Mouse (Mus musculus) left cerebral cortex, adult 6 months (tissue): ENCODE measurements around the gene Armh3. TPM values are rescaled to one million over a fixed set of nuclear protein-coding genes. Genes with fewer than 3 reads are reported as not detected.

Experiments
- long read RNA-seq, 2 experiments: library from polyadenylated mRNA; unstranded; transcript quantifications; one replicate each; pipeline ENCODE4 v2.0.0; 2019 to 2020
- polyA plus RNA-seq: library from polyadenylated mRNA; unstranded; fragments of <200 nt; fragmentation: Nextera tagmentation; gene quantifications from 2 replicates; pipeline ENCODE4 v1.2.3, GENCODE M21; 2021

Armh3 gene
- polyA plus RNA-seq: 8.4 and 13.1 TPM in 2 replicates
- long read RNA-seq, experiment 1, transcript Armh3-201 (26 exons, 3,676 nt): major isoform, 37 of 63 reads
- long read RNA-seq, experiment 1, partial matches to known transcripts: 12 of 63 reads
- long read RNA-seq, experiment 1, other reads (novel, unspliced or antisense): 13 of 63 reads
- long read RNA-seq, experiment 2, partial matches to known transcripts: 2 of 3 reads
- long read RNA-seq, experiment 2, other reads (novel, unspliced or antisense): 1 of 3 reads

GRCm38 (mm10) chr19:45997785-45998693, at the start of gene Armh3:
Gene Armh3, minus strand, starts transcription at chr19:45998488.

GRCm38 (mm10) chr19:46044993-46045695, 46.9 kb upstream of the Armh3 start, which contains the start of gene Ldb1:
Gene Ldb1, minus strand, starts transcription at chr19:46045214.

GRCm38 (mm10) chr19:46044271-46044992, 46.1 kb upstream of the Armh3 start, which contains the start of gene Pprc1:
Gene Pprc1, plus strand, starts transcription at chr19:46044886.

GRCm38 (mm10) chr19:46003371-46004226, 5.3 kb upstream of the Armh3 start, which contains the start of gene Hps6:
Gene Hps6, plus strand, starts transcription at chr19:46003508.

GRCm38 (mm10) chr19:45815831-45816405, 182.4 kb downstream of the Armh3 start, which contains the start of gene Kcnip2:
Gene Kcnip2, minus strand, starts transcription at chr19:45816061.

GRCm38 (mm10) chr19:45783181-45783932, 214.9 kb downstream of the Armh3 start, which contains the start of gene Mgea5:
Gene Mgea5, minus strand, starts transcription at chr19:45783837.

Other genes starting within 250 kb of the Armh3 start
- 4.1 and 4.3 TPM in 2 replicates for gene Npm3, start 248.9 kb downstream of the Armh3 start, polyA plus RNA-seq
- gene Mgea5, start 214.7 kb downstream of the Armh3 start, polyA plus RNA-seq: 22.4 and 34.7 TPM in 2 replicates
- gene Kcnip2, start 182.4 kb downstream of the Armh3 start, polyA plus RNA-seq: 25.3 and 82.7 TPM in 2 replicates
- gene Hps6, start 5.0 kb upstream of the Armh3 start, polyA plus RNA-seq: 5.5 and 7.0 TPM in 2 replicates
- 3.2 and 4.5 TPM in 2 replicates for gene Pprc1, start 46.4 kb upstream of the Armh3 start, polyA plus RNA-seq
- 6.3 and 10.7 TPM in 2 replicates for gene Ldb1, start 46.7 kb upstream of the Armh3 start, polyA plus RNA-seq
- gene Nolc1, start 77.4 kb upstream of the Armh3 start, polyA plus RNA-seq: 37.8 and 48.7 TPM in 2 replicates
- not detected in 2 replicates for gene Elovl3, start 133.4 kb upstream of the Armh3 start, polyA plus RNA-seq
- gene Pitx3, start 149.8 kb upstream of the Armh3 start, polyA plus RNA-seq: 0.08 and 0.34 TPM in 2 replicates
- gene Gbf1, start 154.0 kb upstream of the Armh3 start, polyA plus RNA-seq: 25.6 and 31.8 TPM in 2 replicates